Mouse (Mus musculus) stomach, postnatal 0 days (tissue): ENCODE measurements around the gene Olfr1420.
"Not testable (repeated sequence)": the region's sequence is repeated elsewhere in the genome, so short reads cannot be mapped to it uniquely, and the experiment has no call there.

Source experiments
- CTCF ChIP-seq: IDR thresholded peaks from 2 replicates; pipeline ENCODE4 v1.5.1; 2016; ENCODE audit warnings: antibody characterized with exemption, low read depth, mild to moderate bottlenecking, moderate library complexity
- EP300 ChIP-seq: optimal IDR thresholded peaks from 2 replicates; pipeline ENCODE3; 2016; ENCODE audit warnings: antibody characterized with exemption

DNA sequence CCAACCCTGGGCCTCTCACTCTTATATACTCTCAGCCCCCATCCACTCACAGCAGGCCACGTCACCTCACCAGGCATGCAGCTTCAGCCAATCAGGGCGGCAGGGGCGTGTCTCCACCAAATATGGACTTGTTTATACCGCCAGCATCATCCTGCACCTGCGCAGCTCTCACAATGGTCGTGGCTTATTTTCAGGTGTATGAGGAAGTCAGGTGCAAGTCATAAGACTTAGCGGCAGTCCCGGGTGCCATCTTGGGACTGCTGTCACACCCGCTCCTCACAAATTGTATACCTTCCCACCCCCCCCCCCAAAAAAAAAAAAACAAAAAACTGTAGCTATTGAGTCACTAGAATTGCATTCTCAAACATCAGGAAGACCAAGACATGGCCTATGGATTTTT lies 60.1 kb downstream of the Olfr1420 start:
- TF ChIP-seq CTCF, EP300: not testable (repeated sequence)
